Mouse (Mus musculus) MEL (cell line): ENCODE results near the gene Zfp217. TPM values are rescaled to one million over a fixed set of nuclear protein-coding genes. Genes with fewer than 3 reads are reported as not detected.

ENCODE experiments used
- DNase-seq: peaks from one replicate; pipeline ENCODE4 v3.0.0; 2011; ENCODE audit warnings: low read depth, low spot score
- H3K27ac ChIP-seq: 2 replicates; pipeline ENCODE4 v1.5.1; 2012; ENCODE audit warnings: low read depth, mild to moderate bottlenecking, control low read depth, low read length, moderate library complexity; ENCODE audit not compliant: control insufficient read depth
- H3K27me3 ChIP-seq, 2 experiments: fragments of 150-350 bp in 1 of 2; sonication (generic) in 1 of 2; 2 replicates each; pipeline ENCODE4 v1.6.1; 2012; ENCODE audit warnings: low read length in 2 of 2, mild to moderate bottlenecking in 2 of 2, improper control_type of control experiment in 1 of 2, moderate library complexity in 1 of 2; ENCODE audit not compliant: insufficient read depth in 2 of 2, control insufficient read depth in 1 of 2
- H3K36me3 ChIP-seq, 2 experiments: 2 replicates each; pipeline ENCODE4 v1.6.1; 2012 to 2014; ENCODE audit warnings: low read length in 2 of 2, improper control_type of control experiment in 1 of 2, inconsistent platforms in 1 of 2, mild to moderate bottlenecking in 1 of 2; ENCODE audit not compliant: insufficient read depth in 2 of 2, control insufficient read depth in 1 of 2
- H3K4me1 ChIP-seq, 2 experiments: fragments of 150-350 bp in 1 of 2; sonication (generic) in 1 of 2; 2 replicates each; pipeline ENCODE4 v1.6.1; 2012; ENCODE audit warnings: low read length in 2 of 2, improper control_type of control experiment in 1 of 2, mild to moderate bottlenecking in 1 of 2; ENCODE audit not compliant: insufficient read depth in 2 of 2, control insufficient read depth in 1 of 2
- H3K4me3 ChIP-seq, 2 experiments: fragments of 150-350 bp in 1 of 2; sonication (generic) in 1 of 2; 2 replicates each; pipeline ENCODE4 v1.5.1; 2012; ENCODE audit warnings: low read depth in 2 of 2, low read length in 2 of 2, mild to moderate bottlenecking in 2 of 2, moderate library complexity in 2 of 2, control low read depth in 1 of 2, improper control_type of control experiment in 1 of 2; ENCODE audit not compliant: control insufficient read depth in 1 of 2, insufficient read depth in 1 of 2
- H3K79me2 ChIP-seq: 2 replicates; pipeline ENCODE4 v1.6.1; 2012; ENCODE audit warnings: mild to moderate bottlenecking, low read length, moderate library complexity; ENCODE audit not compliant: control insufficient read depth, poor library complexity, insufficient read depth
- H3K9ac ChIP-seq: 2 replicates; pipeline ENCODE4 v1.6.1; 2012; ENCODE audit warnings: low read depth, mild to moderate bottlenecking, control low read depth, low read length, moderate library complexity; ENCODE audit not compliant: control insufficient read depth, poor library complexity, severe bottlenecking
- H3K9me3 ChIP-seq: fragments of 150-350 bp; sonication (generic); replicated peaks from 2 replicates; pipeline ENCODE4 v1.6.1; 2012; ENCODE audit warnings: mild to moderate bottlenecking, low read length, improper control_type of control experiment, moderate library complexity; ENCODE audit not compliant: insufficient read depth
- CHD1 ChIP-seq: IDR thresholded peaks from 2 replicates; pipeline ENCODE4 v1.6.1; 2012; ENCODE audit warnings: low read depth, mild to moderate bottlenecking, inconsistent platforms, low read length, improper control_type of control experiment
- CHD2 ChIP-seq: IDR thresholded peaks from 2 replicates; pipeline ENCODE4 v1.6.1; 2011; ENCODE audit warnings: low read length, improper control_type of control experiment
- CTCF ChIP-seq, 3 experiments: IDR thresholded peaks in 2 of 3; conservative IDR thresholded peaks in 1 of 3; 2 replicates each; pipeline ENCODE4 v1.5.1; 2011 to 2012; ENCODE audit warnings: low read length in 3 of 3, low read depth in 2 of 3, mild to moderate bottlenecking in 2 of 3, improper control_type of control experiment in 1 of 3, inconsistent platforms in 1 of 3, mixed read lengths in 1 of 3, moderate library complexity in 1 of 3; ENCODE audit not compliant: control insufficient read depth in 1 of 3, insufficient read depth in 1 of 3, poor library complexity in 1 of 3, severe bottlenecking in 1 of 3
- E2F4 ChIP-seq: IDR thresholded peaks from 2 replicates; pipeline ENCODE4 v1.6.1; 2011; ENCODE audit warnings: low read depth, low read length, improper control_type of control experiment, borderline replicate concordance
- ELF1 ChIP-seq: IDR thresholded peaks from 2 replicates; pipeline ENCODE4 v1.6.1; 2014; ENCODE audit warnings: low read depth, mild to moderate bottlenecking, inconsistent platforms, low read length, improper control_type of control experiment, moderate library complexity
- EP300 ChIP-seq, 2 experiments: IDR thresholded peaks; 2 replicates each; pipeline ENCODE4 v1.6.1; 2011; ENCODE audit warnings: improper control_type of control experiment in 2 of 2, low read length in 2 of 2, low read depth in 1 of 2, mild to moderate bottlenecking in 1 of 2
- GABPA ChIP-seq: IDR thresholded peaks from 2 replicates; pipeline ENCODE4 v1.6.1; 2012; ENCODE audit warnings: low read depth, mild to moderate bottlenecking, inconsistent platforms, low read length, improper control_type of control experiment, moderate library complexity
- GATA1 ChIP-seq: IDR thresholded peaks from 2 replicates; pipeline ENCODE4 v1.6.1; 2011; ENCODE audit warnings: low read depth, low read length, improper control_type of control experiment
- JUND ChIP-seq: IDR thresholded peaks from 2 replicates; pipeline ENCODE4 v1.6.1; 2011; ENCODE audit warnings: low read depth, mild to moderate bottlenecking, improper control_type of control experiment, low read length
- MAFK ChIP-seq: IDR thresholded peaks from 2 replicates; pipeline ENCODE4 v1.6.1; 2011; ENCODE audit warnings: low read depth, mild to moderate bottlenecking, low read length, improper control_type of control experiment, borderline replicate concordance
- MAX ChIP-seq: IDR thresholded peaks from 2 replicates; pipeline ENCODE4 v1.6.1; 2011; ENCODE audit warnings: low read length, improper control_type of control experiment
- MAZ ChIP-seq: IDR thresholded peaks from 2 replicates; pipeline ENCODE4 v1.6.1; 2012; ENCODE audit warnings: low read depth, mild to moderate bottlenecking, inconsistent platforms, low read length, improper control_type of control experiment
- MXI1 ChIP-seq: IDR thresholded peaks from 2 replicates; pipeline ENCODE4 v1.6.1; 2011; ENCODE audit warnings: mild to moderate bottlenecking, low read depth, low read length, improper control_type of control experiment
- MYB ChIP-seq: IDR thresholded peaks from 2 replicates; pipeline ENCODE4 v1.6.1; 2011; ENCODE audit warnings: mild to moderate bottlenecking, low read depth, low read length, improper control_type of control experiment
- MYC ChIP-seq: IDR thresholded peaks from 2 replicates; pipeline ENCODE4 v1.6.1; 2011; ENCODE audit warnings: low read depth, mild to moderate bottlenecking, low read length, improper control_type of control experiment, moderate library complexity
- NELFE ChIP-seq: IDR thresholded peaks from 2 replicates; pipeline ENCODE4 v1.6.1; 2011; ENCODE audit warnings: low read depth, low read length, improper control_type of control experiment
- NRF1 ChIP-seq: IDR thresholded peaks from 2 replicates; pipeline ENCODE4 v1.6.1; 2014; ENCODE audit warnings: low read depth, mild to moderate bottlenecking, inconsistent platforms, low read length, improper control_type of control experiment, moderate library complexity; ENCODE audit not compliant: poor library complexity, insufficient read depth, severe bottlenecking
- POLR2AphosphoS2 ChIP-seq: IDR thresholded peaks from 2 replicates; pipeline ENCODE4 v1.6.1; 2011; ENCODE audit warnings: low read length, improper control_type of control experiment
- RAD21 ChIP-seq: IDR thresholded peaks from 2 replicates; pipeline ENCODE4 v1.6.1; 2011; ENCODE audit warnings: mild to moderate bottlenecking, low read depth, low read length, improper control_type of control experiment
- RCOR1 ChIP-seq: IDR thresholded peaks from 2 replicates; pipeline ENCODE4 v1.6.1; 2012; ENCODE audit warnings: low read depth, mild to moderate bottlenecking, inconsistent platforms, low read length, improper control_type of control experiment
- SIN3A ChIP-seq: IDR thresholded peaks from 2 replicates; pipeline ENCODE4 v1.6.1; 2012; ENCODE audit warnings: low read length, improper control_type of control experiment, inconsistent platforms
- TAL1 ChIP-seq: IDR thresholded peaks from 2 replicates; pipeline ENCODE4 v1.6.1; 2012; ENCODE audit warnings: mild to moderate bottlenecking, inconsistent platforms, low read length, moderate library complexity, mixed read lengths
- TBP ChIP-seq: IDR thresholded peaks from 2 replicates; pipeline ENCODE4 v1.8.0; 2011; ENCODE audit warnings: low read depth, low read length, improper control_type of control experiment
- UBTF ChIP-seq: IDR thresholded peaks from 2 replicates; pipeline ENCODE4 v1.6.1; 2012; ENCODE audit warnings: low read depth, mild to moderate bottlenecking, inconsistent platforms, low read length, improper control_type of control experiment, moderate library complexity, borderline replicate concordance; ENCODE audit not compliant: insufficient read depth
- USF1 ChIP-seq: IDR thresholded peaks from 2 replicates; pipeline ENCODE4 v1.6.1; 2014; ENCODE audit warnings: low read depth, mild to moderate bottlenecking, inconsistent platforms, low read length, improper control_type of control experiment, moderate library complexity
- USF2 ChIP-seq, 2 experiments: IDR thresholded peaks; 2 replicates each; pipeline ENCODE4 v1.6.1; 2011 to 2012; ENCODE audit warnings: improper control_type of control experiment in 2 of 2, low read length in 2 of 2, borderline replicate concordance in 1 of 2, inconsistent platforms in 1 of 2, low read depth in 1 of 2, mild to moderate bottlenecking in 1 of 2; ENCODE audit not compliant: insufficient read depth in 1 of 2
- ZC3H11A ChIP-seq: IDR thresholded peaks from 2 replicates; pipeline ENCODE4 v1.6.1; 2012; ENCODE audit warnings: low read depth, mild to moderate bottlenecking, inconsistent platforms, low read length, improper control_type of control experiment
- ZKSCAN1 ChIP-seq: IDR thresholded peaks from 2 replicates; pipeline ENCODE4 v1.6.1; 2012; ENCODE audit warnings: low read depth, mild to moderate bottlenecking, inconsistent platforms, low read length, improper control_type of control experiment, moderate library complexity
- ZMIZ1 ChIP-seq: IDR thresholded peaks from 2 replicates; pipeline ENCODE4 v1.6.1; 2012; ENCODE audit warnings: low read depth, mild to moderate bottlenecking, inconsistent platforms, low read length, improper control_type of control experiment, moderate library complexity
- polyA plus RNA-seq, 2 experiments: library from polyadenylated mRNA; stranded (reverse) in 1 of 2; unstranded in 1 of 2; fragments of >175 nt in 1 of 2; fragments of >200 nt in 1 of 2; gene quantifications; 2 replicates each; pipeline versions ENCODE4 v1.2.1 to v1.2.4; 2012; ENCODE audit warnings: low replicate concordance in 2 of 2, low read depth in 1 of 2; ENCODE audit not compliant: insufficient read length in 2 of 2, insufficient read depth in 1 of 2, missing spikeins in 1 of 2
- total RNA-seq: library from RNA; depleted of rRNA; stranded (reverse); fragments of 300-350 nt; gene quantifications from 2 replicates; pipeline ENCODE4 v1.2.3, GENCODE M21; 2012

The Zfp217 gene
- total and polyA plus RNA-seq, 3 experiments: 21.7 to 34.9 (median 25.5) TPM

DNA sequence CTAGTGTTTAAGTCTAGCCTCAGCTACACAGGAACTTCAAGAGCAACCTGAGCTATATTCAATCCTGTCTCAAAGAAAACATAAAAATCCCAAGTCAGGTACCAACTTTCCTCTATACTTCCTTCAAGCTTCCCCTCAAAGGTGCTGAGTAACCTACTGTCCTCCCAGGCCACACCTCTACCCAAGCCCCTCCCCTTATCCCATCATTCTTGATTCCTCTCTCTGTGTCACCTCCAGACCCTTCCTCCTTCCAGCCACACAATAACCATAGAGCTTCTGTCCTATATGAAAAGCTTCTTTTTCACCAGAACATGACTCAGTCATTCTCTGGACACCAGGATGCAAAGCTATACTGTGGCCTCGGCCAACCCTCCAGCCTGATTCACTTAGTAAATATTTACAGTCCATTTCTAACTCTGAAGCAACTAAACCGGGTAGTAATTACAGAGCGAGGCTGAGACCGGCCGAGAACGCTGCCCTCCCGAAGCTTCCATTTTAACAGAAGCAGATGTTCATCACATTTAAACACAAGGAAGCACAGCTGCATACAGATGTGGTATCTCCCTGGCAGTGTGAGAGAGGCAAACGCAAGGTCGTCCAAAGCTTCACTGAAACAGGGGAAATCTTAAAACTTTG lies 8.4 kb downstream of the Zfp217 start:
- DNase-seq: no peak
- Histone ChIP-seq H3K27ac (no peak overlapping the region), H3K36me3 (peaks cover 4 to 29% of the 10 kb centered on the region in 2 experiments), H3K4me1 (peaks cover 15 to 27% of the 10 kb centered on the region in 2 experiments), H3K79me2 (peaks cover 53% of the 10 kb centered on the region), H3K27me3 (no peaks in the 10 kb centered on the region), H3K9ac (no peak overlapping the region), H3K4me3 (no peak overlapping the region), H3K9me3 (no peaks in the 10 kb centered on the region)
- TF ChIP-seq TBP (no peak), RAD21 (no peak), ZC3H11A (no peak), NELFE (no peak), GABPA (no peak), MYC (no peak), POLR2AphosphoS2 (no peak), CTCF (IDR thresholded peaks at IDR 0.05 in 2 of 3, conservative IDR thresholded peaks at IDR 0.05 in 1 of 3; ENCODE audit: control insufficient read depth in 1 of 3, insufficient read depth in 1 of 3, low read depth in 2 of 3, low read length in 3 of 3, poor library complexity in 1 of 3, severe bottlenecking in 1 of 3) (no peak), MAZ (no peak), JUND (no peak), USF1 (no peak), CHD2 (no peak), MXI1 (no peak), NRF1 (no peak), MYB (no peak), USF2 (IDR thresholded peaks at IDR 0.05; ENCODE audit: borderline replicate concordance in 1 of 2, insufficient read depth in 1 of 2, low read depth in 1 of 2, low read length in 2 of 2) (no peak), SIN3A (no peak)

DNA sequence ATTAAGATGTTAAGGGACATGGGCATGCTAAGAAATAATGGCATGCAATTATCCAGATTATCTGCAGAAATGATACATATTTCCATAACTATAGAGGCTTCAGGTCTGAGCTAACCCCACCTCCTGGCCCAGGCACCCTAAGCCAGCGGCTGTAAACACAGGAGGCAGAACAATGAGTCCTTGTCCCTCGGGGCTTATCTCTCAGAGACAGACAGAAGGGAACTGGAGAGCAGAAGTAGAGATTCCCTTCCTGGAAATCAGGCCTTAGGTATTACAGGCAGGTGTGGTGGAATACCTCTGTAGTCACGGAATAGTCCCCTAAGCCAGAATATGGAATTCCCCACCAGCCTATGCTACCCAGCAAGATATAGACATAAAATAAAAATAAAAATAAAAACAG lies 11.0 kb downstream of the Zfp217 start:
- DNase-seq: peak; percentile 72
- peaks cover 53% of the 10 kb centered on the region for H3K79me2 ChIP-seq
- no peak overlapping the region; the same call in 1 of the 2 replicates for H3K27ac ChIP-seq
- no peak overlapping the region for H3K4me3 ChIP-seq
- H3K4me1 ChIP-seq: peaks cover 7 to 17% of the 10 kb centered on the region in 2 experiments
- no peaks in the 10 kb centered on the region for H3K9me3 ChIP-seq
- H3K27me3 ChIP-seq: no peaks in the 10 kb centered on the region
- H3K9ac ChIP-seq: no peak overlapping the region
- H3K36me3 ChIP-seq: peaks cover 4 to 34% of the 10 kb centered on the region in 2 experiments
- TF ChIP-seq EP300 (IDR thresholded peaks at IDR 0.05; ENCODE audit: low read depth in 1 of 2, low read length in 2 of 2): peak; percentile 78 to 82
- peak; percentile 93 for TF ChIP-seq TAL1
- TF ChIP-seq CHD1: no peak
- TF ChIP-seq ZMIZ1: no peak
- no peak for TF ChIP-seq ZKSCAN1
- TF ChIP-seq TBP: no peak
- TF ChIP-seq MXI1: 0 out of 2 replicates have a peak, but pooled peaks have one; percentile 27
- TF ChIP-seq UBTF: no peak
- no peak for TF ChIP-seq JUND
- no peak for TF ChIP-seq NELFE
- TF ChIP-seq E2F4: no peak
- no peak for TF ChIP-seq MYB
- no peak for TF ChIP-seq CHD2
- no peak for TF ChIP-seq MAFK
- TF ChIP-seq RCOR1: peak; percentile 87
- no peak for TF ChIP-seq MAZ
- no peak for TF ChIP-seq ELF1
- peak; percentile 34; the same call in 1 of the 2 replicates for TF ChIP-seq MAX
- peak; percentile 84 for TF ChIP-seq GATA1
- TF ChIP-seq CTCF (IDR thresholded peaks at IDR 0.05 in 2 of 3, conservative IDR thresholded peaks at IDR 0.05 in 1 of 3; ENCODE audit: control insufficient read depth in 1 of 3, insufficient read depth in 1 of 3, low read depth in 2 of 3, low read length in 3 of 3, poor library complexity in 1 of 3, severe bottlenecking in 1 of 3): no peak
- TF ChIP-seq USF2 (IDR thresholded peaks at IDR 0.05; ENCODE audit: borderline replicate concordance in 1 of 2, insufficient read depth in 1 of 2, low read depth in 1 of 2, low read length in 2 of 2): no peak
